Mouse (Mus musculus) forebrain, embryonic 10.5 days (tissue): ENCODE measurements around the gene Rnf34. TPM values are rescaled to one million over a fixed set of nuclear protein-coding genes. Genes with fewer than 3 reads are reported as not detected.

Experiments
- DNase-seq: peaks from one replicate; pipeline ENCODE4 v3.0.0-alpha.2; 2017; ENCODE audit warnings: low spot score; ENCODE audit errors: extremely low spot score
- H3K27ac ChIP-seq: fragments of 300-500 bp; sonication (generic); 2 replicates; pipeline ENCODE4 v1.5.1; 2016; ENCODE audit warnings: mild to moderate bottlenecking
- H3K27me3 ChIP-seq: fragments of 300-500 bp; sonication (generic); 2 replicates; pipeline ENCODE4 v1.6.1; 2016; ENCODE audit warnings: mild to moderate bottlenecking; ENCODE audit not compliant: poor library complexity, severe bottlenecking
- H3K36me3 ChIP-seq: fragments of 300-500 bp; sonication (generic); replicated peaks from 2 replicates; pipeline ENCODE4 v1.6.1; 2016; ENCODE audit warnings: mild to moderate bottlenecking, moderate library complexity
- H3K4me1 ChIP-seq: fragments of 300-500 bp; sonication (generic); 2 replicates; pipeline ENCODE4 v1.6.1; 2016
- H3K4me3 ChIP-seq: fragments of 300-500 bp; sonication (generic); 2 replicates; pipeline ENCODE4 v1.5.1; 2016; ENCODE audit warnings: mild to moderate bottlenecking, moderate library complexity
- H3K9me3 ChIP-seq: fragments of 300-500 bp; sonication (generic); 2 replicates; pipeline ENCODE4 v1.6.1; 2016; ENCODE audit warnings: mild to moderate bottlenecking, moderate library complexity
- WGBS: fragments of 180-500 bp; shearing (Covaris S2); methylation state at CpG from one replicate; pipeline ENCODE4 v1.1.7; 2016; 5-methylcytosine and 5-hydroxymethylcytosine counted together
- polyA plus RNA-seq: library from polyadenylated mRNA; unstranded; fragments of >200 nt; fragmentation: Nextera tagmentation; extraction: Ambion mirVana; gene quantifications from 2 replicates; pipeline ENCODE4 v1.2.1, GENCODE M21; 2016

Gene Rnf34
- polyA plus RNA-seq, 1 experiment from 2014 or later, result 48.5 TPM

DNA sequence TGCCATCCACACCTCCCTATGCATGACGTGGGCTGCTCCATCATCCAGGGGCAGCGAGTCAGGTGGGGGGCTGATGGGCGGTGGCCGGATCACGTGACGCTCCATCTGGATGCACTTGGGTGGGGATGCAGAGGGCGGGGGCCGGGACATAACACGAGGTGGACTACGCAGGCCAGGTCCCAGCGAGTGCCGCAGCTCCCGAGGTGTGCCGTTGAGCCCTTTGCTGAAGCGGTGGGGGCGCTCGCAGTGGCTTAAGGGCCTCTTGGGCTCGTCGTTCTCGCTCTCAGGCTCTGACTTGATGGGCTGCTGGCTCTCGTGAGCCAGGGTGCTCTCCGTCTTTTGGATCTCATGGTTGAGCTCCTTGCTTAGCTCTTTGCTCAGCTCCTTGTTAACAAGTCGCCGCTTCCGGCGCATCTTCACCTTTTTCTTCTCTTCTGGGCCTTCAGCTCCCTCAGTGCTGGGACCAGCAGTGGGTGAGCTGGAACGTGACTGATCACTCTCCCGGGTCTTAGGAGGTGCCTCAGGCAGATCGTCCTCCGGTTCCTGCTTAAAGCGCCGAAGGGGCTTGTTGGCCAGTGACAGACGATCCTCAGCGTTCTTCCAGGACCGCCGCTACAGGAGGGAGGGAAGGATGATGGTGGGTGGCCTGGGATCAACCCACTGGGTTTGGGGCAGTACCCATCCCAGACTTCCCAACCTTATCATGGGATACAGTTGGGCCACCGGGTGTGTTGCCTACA lies 30.6 kb downstream of the Rnf34 start:
- H3K9me3 ChIP-seq, result no peaks in the 10 kb centered on the region
- H3K27ac ChIP-seq, result no peak overlapping the region
- DNase-seq, result no peak
- H3K36me3 ChIP-seq, result peaks cover 86% of the 10 kb centered on the region
- 94% methylated on average over 37 of the region's 37 CpGs for WGBS
- no peaks in the 10 kb centered on the region for H3K4me1 ChIP-seq
- no peak overlapping the region for H3K4me3 ChIP-seq
- no peaks in the 10 kb centered on the region for H3K27me3 ChIP-seq

- H3K36me3 ChIP-seq, result peaks cover 86% of the 10 kb centered on the region
- no peaks in the 10 kb centered on the region for H3K4me1 ChIP-seq
- H3K27me3 ChIP-seq, result no peaks in the 10 kb centered on the region
- no peak overlapping the region; the same call in 1 of the 2 replicates for H3K4me3 ChIP-seq
- 62% methylated on average over 5 of the region's 5 CpGs for WGBS
- H3K9me3 ChIP-seq, result no peaks in the 10 kb centered on the region
- H3K27ac ChIP-seq, result no peak overlapping the region
- DNase-seq, result peak; percentile 64
These were observed 31.5 kb downstream of the Rnf34 start for GRCm38 (mm10) chr5:122881313-122881712.

DNA sequence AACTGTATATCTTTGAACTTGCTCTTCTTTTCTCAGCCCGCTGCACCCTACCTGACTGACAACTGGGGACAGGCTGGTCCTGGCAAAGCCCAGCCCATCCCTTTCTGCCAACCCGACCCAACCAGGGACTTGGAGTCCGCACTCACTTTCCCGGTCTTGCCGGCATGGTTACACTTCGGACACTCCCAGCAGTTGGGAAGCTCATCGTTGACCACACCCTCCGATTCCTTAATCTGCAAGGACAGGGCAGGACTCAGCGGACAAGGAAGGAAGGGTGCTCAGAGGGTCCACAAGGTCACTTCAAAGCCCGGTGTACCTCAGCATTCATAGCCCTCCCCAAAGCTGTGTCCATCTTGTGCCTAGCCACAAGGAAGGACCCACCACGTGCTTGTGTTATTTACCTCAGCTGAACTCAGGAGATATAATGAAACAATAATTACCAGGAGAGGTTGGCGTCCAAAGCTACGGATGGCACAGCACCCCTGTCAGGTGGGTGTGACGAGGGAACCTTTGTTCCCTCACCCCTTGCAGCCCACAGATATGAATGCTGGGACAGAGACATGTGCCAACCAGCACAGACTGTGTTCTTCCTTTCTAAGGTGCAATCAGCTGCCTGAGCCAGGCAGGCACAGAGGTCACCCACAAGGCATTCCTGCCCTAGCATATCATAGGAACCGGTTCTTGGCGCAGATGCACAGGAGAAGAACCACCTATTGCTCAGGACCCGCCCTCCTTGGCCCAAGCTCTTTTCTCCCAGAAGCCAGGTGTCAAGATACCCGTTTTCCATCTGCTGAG lies 32.6 kb downstream of the Rnf34 start:
- no peak for DNase-seq
- no peaks in the 10 kb centered on the region for H3K9me3 ChIP-seq
- H3K4me3 ChIP-seq, result no peak overlapping the region
- H3K27ac ChIP-seq, result no peak overlapping the region
- WGBS, result 94% methylated on average over 18 of the region's 18 CpGs
- no peaks in the 10 kb centered on the region for H3K27me3 ChIP-seq
- H3K4me1 ChIP-seq, result no peaks in the 10 kb centered on the region
- peaks cover 78% of the 10 kb centered on the region for H3K36me3 ChIP-seq

- WGBS, result 88% methylated on average over 9 of the region's 9 CpGs
- Histone ChIP-seq H3K4me3 (no peak overlapping the region), H3K27me3 (no peaks in the 10 kb centered on the region), H3K36me3 (peaks cover 77% of the 10 kb centered on the region), H3K27ac (no peak overlapping the region), H3K9me3 (no peaks in the 10 kb centered on the region), H3K4me1 (peaks cover 1% of the 10 kb centered on the region)
- DNase-seq, result no peak
These were observed 33.4 kb downstream of the Rnf34 start for GRCm38 (mm10) chr5:122883237-122883636.

GRCm38 (mm10) chr5:122883652-122884235 lies 33.9 kb downstream of the Rnf34 start:
- no peak overlapping the region for H3K4me3 ChIP-seq
- no peaks in the 10 kb centered on the region for H3K9me3 ChIP-seq
- peaks cover 5% of the 10 kb centered on the region for H3K4me1 ChIP-seq
- no peak for DNase-seq
- 82% methylated on average over 2 of the region's 2 CpGs for WGBS
- H3K36me3 ChIP-seq, result peaks cover 75% of the 10 kb centered on the region
- no peaks in the 10 kb centered on the region for H3K27me3 ChIP-seq
- H3K27ac ChIP-seq, result no peak overlapping the region

- WGBS, result 93% methylated on average over 7 of the region's 7 CpGs
- Histone ChIP-seq H3K27ac (no peak overlapping the region), H3K27me3 (no peaks in the 10 kb centered on the region), H3K4me3 (no peak overlapping the region), H3K36me3 (peaks cover 65% of the 10 kb centered on the region), H3K9me3 (no peaks in the 10 kb centered on the region), H3K4me1 (peaks cover 5% of the 10 kb centered on the region)
- no peak for DNase-seq
These were observed 34.9 kb downstream of the Rnf34 start for GRCm38 (mm10) chr5:122884594-122885348.

DNA sequence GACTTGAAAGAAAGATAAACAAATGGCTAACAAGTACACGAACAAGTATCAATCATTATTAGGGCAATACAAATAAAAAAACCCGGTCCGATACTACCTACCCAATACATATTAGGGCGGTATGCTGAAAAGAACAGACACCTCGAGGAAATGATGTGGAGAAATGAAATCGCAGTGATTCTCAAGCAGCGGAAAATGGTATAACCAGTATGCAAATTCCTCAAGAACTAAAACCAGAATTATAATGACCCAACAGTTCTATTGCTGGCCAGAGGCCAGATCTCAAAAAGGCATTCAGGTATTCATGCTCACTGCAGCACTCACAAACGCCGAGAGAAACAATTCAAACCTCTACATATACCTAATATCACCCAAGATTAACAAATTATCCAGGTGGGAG lies 37.2 kb downstream of the Rnf34 start:
- no peak for DNase-seq
- Histone ChIP-seq H3K36me3 (peaks cover 59% of the 10 kb centered on the region), H3K4me1 (peaks cover 5% of the 10 kb centered on the region), H3K4me3 (no peak overlapping the region), H3K9me3 (no peaks in the 10 kb centered on the region), H3K27me3 (no peaks in the 10 kb centered on the region), H3K27ac (no peak overlapping the region)
- WGBS, result 96% methylated on average over 9 of the region's 9 CpGs

DNA sequence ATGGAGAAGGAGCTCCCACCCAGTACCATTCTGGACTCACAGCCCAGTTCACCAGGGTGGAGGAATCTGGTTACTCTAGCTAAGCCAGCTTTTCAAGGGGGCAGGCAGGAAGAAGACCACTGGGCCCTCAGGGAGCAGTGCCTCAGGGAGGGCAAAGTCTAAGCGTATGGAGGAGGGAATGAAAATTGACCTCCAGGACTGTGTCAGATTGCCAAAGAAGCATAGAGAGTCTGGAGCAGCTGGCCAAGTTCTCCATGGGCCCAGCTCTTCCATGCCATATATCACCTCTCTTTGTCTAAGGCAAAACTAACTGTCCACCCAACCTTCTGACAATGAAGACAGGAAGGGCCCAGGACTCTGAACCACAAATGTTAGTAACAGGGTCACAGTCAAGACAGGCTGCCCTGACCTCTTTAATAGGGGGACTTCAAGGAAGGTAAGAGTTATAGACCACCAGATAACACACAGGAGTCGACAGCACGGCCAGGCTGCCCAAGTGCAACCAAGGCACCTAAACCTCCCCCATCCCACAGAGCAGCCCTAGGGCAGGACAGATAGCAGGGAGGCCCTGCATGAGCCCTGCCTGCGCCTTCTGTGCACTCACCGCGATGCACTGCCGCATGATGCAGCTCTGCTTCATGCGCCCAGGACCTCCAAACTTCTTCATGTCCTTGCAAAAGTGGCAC lies 38.2 kb downstream of the Rnf34 start:
- Histone ChIP-seq H3K9me3 (no peaks in the 10 kb centered on the region), H3K27me3 (no peaks in the 10 kb centered on the region), H3K4me3 (no peak overlapping the region), H3K27ac (no peak overlapping the region), H3K36me3 (peaks cover 55% of the 10 kb centered on the region), H3K4me1 (peaks cover 5% of the 10 kb centered on the region)
- WGBS, result 90% methylated on average over 8 of the region's 8 CpGs
- DNase-seq, result no peak

- H3K4me1 ChIP-seq, result peaks cover 5% of the 10 kb centered on the region
- no peaks in the 10 kb centered on the region for H3K9me3 ChIP-seq
- WGBS, result 93% methylated on average over 16 of the region's 16 CpGs
- H3K4me3 ChIP-seq, result no peak overlapping the region
- peaks cover 51% of the 10 kb centered on the region for H3K36me3 ChIP-seq
- H3K27me3 ChIP-seq, result no peaks in the 10 kb centered on the region
- H3K27ac ChIP-seq, result no peak overlapping the region
- no peak for DNase-seq
These were observed 38.9 kb downstream of the Rnf34 start for GRCm38 (mm10) chr5:122888612-122889214.

DNA sequence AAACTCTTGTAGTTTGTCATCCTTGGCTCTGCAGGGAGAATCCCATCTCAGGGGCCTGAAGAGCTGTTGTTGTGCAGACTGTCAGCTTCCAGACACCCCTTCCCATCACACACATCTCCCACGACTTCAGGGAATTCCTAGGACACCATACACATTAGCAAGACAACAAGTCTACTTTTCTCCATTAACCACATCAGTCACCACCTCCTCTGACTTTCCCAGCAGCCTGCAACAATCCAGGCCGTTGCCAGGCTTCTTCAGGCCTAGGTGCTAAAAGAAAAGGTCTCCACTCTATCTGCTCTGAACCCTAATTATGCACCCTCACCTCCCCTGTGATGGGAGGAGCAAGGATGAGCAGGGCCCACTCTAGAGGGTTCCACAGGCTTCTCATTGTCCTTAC lies 40.5 kb downstream of the Rnf34 start:
- no peak for DNase-seq
- WGBS, result 87% methylated on average over 2 of the region's 2 CpGs

GRCm38 (mm10) chr5:122893270-122893669 lies 43.4 kb downstream of the Rnf34 start:
- no peak for DNase-seq
- no peaks in the 10 kb centered on the region for H3K9me3 ChIP-seq
- WGBS, result 93% methylated on average over 6 of the region's 6 CpGs
- no peak overlapping the region for H3K27ac ChIP-seq
- H3K36me3 ChIP-seq, result peaks cover 35% of the 10 kb centered on the region
- peaks cover 22% of the 10 kb centered on the region for H3K4me1 ChIP-seq
- H3K27me3 ChIP-seq, result no peaks in the 10 kb centered on the region
- H3K4me3 ChIP-seq, result no peak overlapping the region

More for the DNA sequence above, 40.5 kb downstream of the Rnf34 start:
- H3K36me3 ChIP-seq, result peaks cover 48% of the 10 kb centered on the region
- H3K4me3 ChIP-seq, result no peak overlapping the region
- H3K27ac ChIP-seq, result no peak overlapping the region
- no peaks in the 10 kb centered on the region for H3K9me3 ChIP-seq
- peaks cover 10% of the 10 kb centered on the region for H3K4me1 ChIP-seq
- H3K27me3 ChIP-seq, result no peaks in the 10 kb centered on the region
